Mouse (Mus musculus) intestine, postnatal 0 days (tissue): ENCODE data around the gene Mup21. TPM values are rescaled to one million over a fixed set of nuclear protein-coding genes. Genes with fewer than 3 reads are reported as not detected.
"Not testable (repeated sequence)": the region's sequence is repeated elsewhere in the genome, so short reads cannot be mapped to it uniquely, and the experiment has no call there.

ENCODE experiments used
- ATAC-seq: fragments of 200-750 bp; cut with Nextera tagmentation; 2 replicates; pipeline ENCODE4 v1.8.0; 2017; ENCODE audit warnings: mild to moderate bottlenecking, moderate TSS enrichment, moderate library complexity
- H3K27ac ChIP-seq: fragments of 300-500 bp; sonication (generic); 2 replicates; pipeline ENCODE4 v1.5.1; 2014; ENCODE audit warnings: mild to moderate bottlenecking, low read depth, low read length, moderate library complexity
- H3K27me3 ChIP-seq: fragments of 300-500 bp; sonication (generic); replicated peaks from 2 replicates; pipeline ENCODE4 v1.6.1; 2014; ENCODE audit warnings: low read length, mixed read lengths; ENCODE audit not compliant: control insufficient read depth, insufficient read depth
- H3K36me3 ChIP-seq: fragments of 300-500 bp; sonication (generic); 2 replicates; pipeline ENCODE4 v1.6.1; 2014; ENCODE audit warnings: mild to moderate bottlenecking, moderate library complexity; ENCODE audit not compliant: control insufficient read depth, insufficient read depth
- H3K4me1 ChIP-seq: fragments of 300-500 bp; sonication (generic); replicated peaks from 2 replicates; pipeline ENCODE4 v1.6.1; 2014; ENCODE audit warnings: antibody characterized with exemption, low read length, mixed read lengths; ENCODE audit not compliant: control insufficient read depth, insufficient read depth
- H3K4me2 ChIP-seq: fragments of 300-500 bp; sonication (generic); replicated peaks from 2 replicates; pipeline ENCODE4 v1.6.1; 2014; ENCODE audit warnings: low read depth, mild to moderate bottlenecking, moderate library complexity
- H3K4me3 ChIP-seq: fragments of 300-500 bp; sonication (generic); 2 replicates; pipeline ENCODE4 v1.5.1; 2014; ENCODE audit warnings: low read depth, low read length
- H3K9ac ChIP-seq: fragments of 300-500 bp; sonication (generic); 2 replicates; pipeline ENCODE4 v1.6.1; 2014; ENCODE audit warnings: mild to moderate bottlenecking, low read depth, low read length
- H3K9me3 ChIP-seq: fragments of 300-500 bp; sonication (generic); 2 replicates; pipeline ENCODE4 v1.6.1; 2016; ENCODE audit warnings: mixed run types; ENCODE audit not compliant: control insufficient read depth
- CTCF ChIP-seq: sonication (generic); IDR thresholded peaks from 2 replicates; pipeline ENCODE4 v1.5.1; 2016; ENCODE audit warnings: low read depth, mild to moderate bottlenecking, control low read depth, antibody characterized with exemption, moderate library complexity
- WGBS: fragments of 180-500 bp; shearing (Covaris S2); extraction: QIAGEN DNeasy Blood & Tissue Kit; methylation state at CpG from one replicate; pipeline ENCODE4 v1.1.7; 2014; 5-methylcytosine and 5-hydroxymethylcytosine counted together
- polyA plus RNA-seq: library from polyadenylated mRNA; unstranded; fragments of >200 nt; fragmentation: Nextera tagmentation; extraction: Ambion mirVana; gene quantifications from 2 replicates; pipeline ENCODE4 v1.2.1, GENCODE M21; 2015

Mup21 gene
- polyA plus RNA-seq, 1 experiment from 2014 or later, result not detected

GRCm38 (mm10) chr4:62133706-62134105, 17.0 kb downstream of the Mup21 start:
- 60% methylated on average over 7 of the region's 7 CpGs for WGBS
- no peak overlapping the region for H3K4me3 ChIP-seq
- ATAC-seq, result no peak
- H3K4me2 ChIP-seq, result no peak overlapping the region
- H3K9ac ChIP-seq, result no peak overlapping the region
- H3K9me3 ChIP-seq, result no peaks in the 10 kb centered on the region
- H3K4me1 ChIP-seq, result no peaks in the 10 kb centered on the region
- no peaks in the 10 kb centered on the region for H3K36me3 ChIP-seq
- H3K27ac ChIP-seq, result no peak overlapping the region
- TF ChIP-seq CTCF, result peak; percentile 52
- no peaks in the 10 kb centered on the region for H3K27me3 ChIP-seq

- peak; percentile 71 for TF ChIP-seq CTCF
- H3K4me2 ChIP-seq, H3K9ac ChIP-seq, ATAC-seq, H3K27me3 ChIP-seq, H3K27ac ChIP-seq, H3K9me3 ChIP-seq, H3K4me1 ChIP-seq, H3K4me3 ChIP-seq, H3K36me3 ChIP-seq: not testable (repeated sequence)
- 60% methylated on average over 1 of the region's 2 CpGs for WGBS
Measured at GRCm38 (mm10) chr4:62103366-62103765, 47.3 kb downstream of the Mup21 start.

Other genes with a start within 250 kb of the Mup21 start
- gene Mup20, start 96.7 kb downstream of the Mup21 start, polyA plus RNA-seq, result 0.22 and 0.29 TPM in 2 replicates
- gene Mup3, start 63.5 kb downstream of the Mup21 start, polyA plus RNA-seq, result not detected in 2 replicates
- gene Zfp37, start 80.2 kb upstream of the Mup21 start, polyA plus RNA-seq, result 2.4 and 3.1 TPM in 2 replicates
- gene Slc31a2, start 111.7 kb upstream of the Mup21 start, polyA plus RNA-seq, result 16.1 and 17.8 TPM in 2 replicates
- 16.9 and 18.3 TPM in 2 replicates for gene Fkbp15, start 209.7 kb upstream of the Mup21 start, polyA plus RNA-seq
- 133 and 150 TPM in 2 replicates for gene Slc31a1, start 209.9 kb upstream of the Mup21 start, polyA plus RNA-seq